Mouse (Mus musculus) gastrocnemius, adult 18-20 months (tissue): ENCODE data around the gene Alk. TPM values are rescaled to one million over a fixed set of nuclear protein-coding genes. Genes with fewer than 3 reads are reported as not detected.

Experiments
- DNase-seq: peaks from one replicate; pipeline ENCODE4 v3.0.0; 2021; ENCODE audit warnings: low spot score
- total RNA-seq, 2 experiments: library from RNA; stranded (reverse); gene quantifications; 2 replicates each; pipeline ENCODE4 v1.2.3; 2021

Gene Alk
- total RNA-seq, 2 experiments from 2014 or later: not detected

DNA sequence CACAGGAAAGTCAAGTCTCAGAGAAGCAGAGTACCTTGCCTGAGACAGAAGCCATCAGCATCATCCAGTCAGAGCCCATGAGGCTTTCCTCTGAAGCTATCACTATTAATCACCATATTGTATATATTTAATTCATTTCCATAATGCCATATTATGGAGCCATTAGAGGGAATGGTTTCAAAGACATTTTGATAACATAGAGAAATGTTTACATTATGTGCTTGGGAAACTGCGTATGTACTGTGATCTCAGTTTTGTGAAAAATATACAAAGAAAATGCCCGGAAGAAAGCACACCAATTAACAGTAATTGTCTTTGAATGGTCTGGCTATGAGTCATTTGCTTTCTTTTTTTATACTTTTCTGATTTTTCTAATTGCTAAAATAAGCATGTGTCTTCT is 203.1 kb downstream of the Alk start:
- DNase-seq: no peak

DNA sequence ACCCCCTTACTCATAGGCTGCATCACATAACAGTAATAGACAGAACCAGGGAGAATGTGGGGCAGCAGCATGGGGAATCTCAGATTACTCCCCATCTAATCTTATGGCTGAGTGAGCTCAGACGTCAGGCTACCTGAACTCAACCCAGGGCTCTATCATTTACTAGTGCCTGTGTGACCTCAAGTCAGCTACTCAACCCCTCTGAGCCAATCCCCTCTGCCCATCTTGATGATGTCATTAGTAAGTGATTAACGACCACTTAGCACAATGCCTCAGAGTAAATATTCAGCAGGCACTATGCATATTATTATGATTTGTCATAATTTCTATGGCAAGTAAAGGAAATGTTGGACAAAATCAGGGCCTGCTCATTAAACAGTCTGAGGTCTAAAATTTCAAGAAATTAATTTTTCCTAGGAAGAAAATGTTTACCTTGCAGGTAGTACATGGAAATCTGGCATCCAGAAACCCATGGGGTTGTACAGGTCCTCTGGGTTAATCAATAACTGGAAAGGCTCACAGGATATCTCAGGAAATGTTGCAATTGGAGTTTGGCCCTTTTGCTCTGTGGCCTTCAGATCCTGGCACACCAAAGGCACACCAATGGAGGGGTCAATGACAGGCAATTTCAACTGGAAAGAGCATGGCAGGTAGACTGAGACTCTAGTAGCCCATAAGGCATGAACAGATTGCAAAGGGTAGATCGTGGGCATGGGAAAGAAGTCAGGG is 204.9 kb downstream of the Alk start:
- DNase-seq: no peak

DNA sequence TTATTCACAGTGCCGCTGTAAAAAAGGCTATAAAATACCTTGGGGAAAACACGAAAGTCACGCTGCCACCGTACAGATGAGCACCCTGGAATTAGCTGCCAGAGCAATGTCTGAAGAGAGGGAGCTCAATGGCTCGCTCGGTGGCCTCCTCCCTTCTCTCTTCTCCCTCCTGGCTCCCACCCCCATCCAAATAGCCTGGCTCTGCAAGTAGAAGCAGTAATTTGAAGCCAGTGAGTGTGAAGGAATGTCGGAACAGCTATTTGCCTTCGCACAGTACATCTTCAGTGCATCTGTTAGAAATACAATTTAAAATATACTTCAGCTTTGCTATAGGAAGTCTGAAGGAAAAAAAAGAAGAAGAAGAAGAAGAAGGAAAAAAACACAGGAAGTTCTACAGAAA is 208.5 kb downstream of the Alk start:
- DNase-seq: no peak

DNA sequence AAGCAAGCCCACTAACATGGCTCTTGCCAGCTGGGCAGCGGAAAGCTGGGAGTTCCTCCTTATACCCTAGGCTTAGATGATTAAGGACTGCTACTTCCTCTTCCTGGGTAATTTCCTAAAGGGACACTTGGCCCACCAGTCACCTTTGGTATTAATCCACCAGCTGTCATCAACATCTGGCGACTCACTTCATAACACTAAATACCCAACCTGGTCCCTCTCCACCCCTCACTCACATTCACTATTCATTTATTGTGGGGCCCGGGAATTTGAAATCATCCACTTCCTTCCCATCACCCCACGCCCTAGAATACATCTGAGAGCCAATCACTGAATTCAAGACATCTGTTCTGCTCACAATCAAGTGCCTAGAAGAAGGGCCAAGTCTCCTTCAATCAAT is 235.4 kb downstream of the Alk start:
- no peak for DNase-seq

DNA sequence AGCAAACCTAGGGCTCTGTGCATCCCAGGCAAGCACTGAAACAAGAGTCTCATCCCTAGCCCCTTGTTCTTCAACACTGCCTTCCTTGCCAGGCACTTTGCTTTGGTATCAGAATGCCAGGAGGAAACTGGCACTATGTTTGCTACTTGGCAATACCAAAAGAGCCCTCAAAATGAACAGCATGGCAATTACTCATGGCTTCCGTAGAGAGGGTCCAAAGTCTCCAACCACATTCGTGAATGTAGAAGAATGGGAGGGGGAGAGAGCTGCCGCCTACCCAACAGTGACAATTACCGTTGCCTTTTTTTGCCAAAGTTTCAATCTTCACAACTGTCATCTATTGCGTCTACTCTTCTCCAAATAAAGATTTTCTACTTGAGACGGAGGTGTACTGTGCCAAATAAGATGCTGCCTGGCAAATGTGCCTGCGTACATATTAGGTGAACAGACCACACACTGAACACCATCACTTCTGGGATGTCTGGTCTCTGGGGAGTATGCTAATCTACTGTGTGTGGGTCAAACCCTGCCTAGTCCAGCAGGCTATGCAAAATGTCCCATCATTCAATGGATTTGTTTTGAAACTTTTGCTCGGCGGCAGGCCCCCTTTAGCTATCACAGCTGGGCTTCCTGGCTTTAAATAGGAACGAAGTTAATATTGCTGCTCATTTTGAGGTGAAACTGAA is 241.5 kb downstream of the Alk start:
- no peak for DNase-seq

DNA sequence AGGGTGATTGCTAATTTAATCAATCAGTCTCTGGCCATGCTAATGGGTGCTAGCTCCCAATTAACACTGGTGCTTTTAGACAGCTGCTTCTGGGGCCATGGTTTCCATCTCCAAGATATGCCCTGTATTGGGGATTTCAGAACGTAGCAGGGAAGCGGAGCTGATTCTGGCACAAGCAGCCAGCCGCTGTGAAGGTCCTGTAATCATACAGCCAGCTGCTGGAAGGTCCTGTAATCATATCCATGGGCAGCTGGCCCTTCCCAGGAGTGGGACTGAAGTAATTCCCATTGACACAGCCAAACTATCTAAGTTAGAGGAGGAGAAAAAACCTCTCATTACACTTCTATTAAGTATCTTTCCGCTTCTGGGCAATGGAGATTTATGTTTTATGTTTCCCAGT is 242.5 kb downstream of the Alk start:
- no peak for DNase-seq

DNA sequence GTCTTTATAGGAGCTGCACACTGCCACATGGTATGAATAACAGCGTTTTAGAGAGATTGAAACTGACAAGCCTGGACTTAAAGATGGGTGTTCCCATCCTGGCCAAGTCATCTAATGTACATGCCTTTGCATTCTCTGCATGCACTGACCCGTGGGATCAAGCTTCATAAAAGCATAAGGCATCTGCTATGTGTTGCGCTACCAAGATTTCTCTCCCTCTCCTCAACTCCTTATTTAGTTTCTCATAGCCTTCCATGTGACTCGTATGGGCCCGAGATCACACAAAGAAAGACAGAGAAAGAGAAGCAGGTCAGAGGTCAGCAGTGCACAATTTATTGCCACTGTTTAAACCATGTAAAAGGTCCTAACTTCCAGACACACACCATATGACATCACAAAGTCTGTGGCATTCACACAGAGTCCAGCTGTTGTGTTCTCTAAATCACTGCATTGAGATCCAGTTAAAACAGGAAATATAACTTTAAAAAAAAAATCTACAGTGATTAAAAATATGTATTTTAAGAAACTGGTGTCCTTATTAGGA is 247.6 kb downstream of the Alk start:
- DNase-seq: no peak

DNA sequence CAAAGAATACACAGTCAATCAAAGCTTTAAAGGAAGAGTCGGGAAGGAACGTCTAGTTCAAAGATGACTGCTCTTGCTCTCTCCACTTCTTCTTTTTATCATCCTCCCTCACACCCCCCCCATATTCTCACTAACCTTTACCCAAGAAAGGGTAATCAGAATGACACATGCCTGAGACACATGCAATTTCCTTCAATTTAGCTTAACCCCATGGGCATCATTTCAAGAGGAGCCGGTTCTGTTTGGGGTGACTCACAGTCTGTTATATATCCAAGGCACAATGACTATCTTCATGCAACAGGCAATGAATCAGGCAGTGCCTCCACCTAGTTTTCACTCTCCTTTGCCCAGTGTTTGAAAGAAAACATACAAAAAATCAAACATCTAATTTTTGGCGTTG is 265.0 kb downstream of the Alk start:
- DNase-seq: no peak

DNA sequence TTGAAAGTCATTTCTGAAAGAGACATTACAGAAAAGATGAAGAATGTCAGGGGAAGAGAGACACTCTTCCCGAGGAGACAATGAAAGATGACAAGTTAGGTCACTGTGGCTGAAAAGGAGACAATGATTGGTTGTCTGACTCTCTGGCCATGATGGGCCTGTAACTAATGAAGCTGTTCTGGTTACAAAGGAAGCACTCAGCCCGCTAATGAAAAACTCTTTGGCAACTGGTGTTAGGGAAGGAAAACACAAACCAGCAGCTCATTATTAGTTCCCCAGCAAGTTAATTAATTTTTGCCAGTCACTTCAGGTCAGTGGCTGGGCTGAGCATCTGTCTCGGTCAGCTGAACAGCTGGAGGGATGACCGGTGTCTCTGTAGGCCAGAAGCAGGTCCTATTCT is 271.5 kb downstream of the Alk start:
- DNase-seq: no peak

DNA sequence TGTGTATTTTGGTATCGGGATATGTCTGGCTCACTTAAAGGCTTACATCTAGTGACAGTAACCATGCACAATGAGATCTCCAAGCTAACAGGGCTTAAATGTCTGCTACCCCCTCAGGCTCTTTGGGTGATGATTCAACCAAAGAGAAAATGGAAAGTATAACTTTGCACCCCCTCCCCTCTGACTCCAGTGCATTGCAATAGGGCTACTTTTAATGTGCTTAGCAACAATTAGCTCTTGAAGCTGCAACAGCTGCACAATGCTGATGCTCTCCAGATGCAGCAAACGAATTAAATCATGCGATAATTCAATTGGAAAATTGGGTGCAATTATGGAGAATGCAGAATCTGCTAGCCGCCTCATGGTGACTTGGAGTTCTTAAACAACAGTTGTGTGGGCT is 278.5 kb downstream of the Alk start:
- no peak for DNase-seq

DNA sequence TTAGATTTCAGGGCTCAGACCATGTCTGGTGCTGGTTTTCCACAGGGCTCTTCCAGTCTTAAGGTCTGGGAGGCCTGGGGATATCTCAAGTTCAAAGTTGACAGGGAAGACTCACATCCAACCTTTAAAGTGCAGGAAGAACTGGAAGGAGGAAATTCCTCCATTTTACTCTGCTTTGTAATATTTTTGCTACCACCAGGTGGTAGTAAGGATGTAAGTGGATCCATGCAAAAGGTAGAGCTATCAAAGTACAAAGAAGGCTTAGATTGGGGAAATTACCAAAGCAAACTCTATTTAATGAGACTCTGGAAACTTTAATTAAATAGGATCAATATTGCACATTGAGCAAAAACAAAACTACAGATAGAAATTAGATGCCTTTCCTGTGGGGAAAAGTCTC is 284.9 kb downstream of the Alk start:
- DNase-seq: no peak

DNA sequence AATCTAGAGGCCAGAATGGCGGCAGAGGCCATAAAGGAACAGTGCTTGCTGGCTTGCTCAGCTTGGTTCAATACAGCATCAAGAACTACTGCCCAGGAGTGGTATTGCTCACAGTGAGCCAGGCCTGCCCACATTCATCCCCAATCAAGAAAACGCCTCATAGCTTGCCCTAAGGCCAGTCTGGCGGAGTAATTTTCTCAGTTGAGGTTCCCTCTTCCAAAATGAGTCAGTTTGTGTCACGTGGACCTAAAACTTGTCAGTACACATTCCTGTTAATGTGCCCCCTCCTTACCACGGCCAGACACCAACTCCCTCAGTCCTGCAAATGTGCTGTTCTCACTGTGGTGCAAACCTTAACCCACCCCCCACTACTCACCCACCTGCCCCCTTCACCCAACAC is 304.8 kb downstream of the Alk start:
- DNase-seq: no peak

DNA sequence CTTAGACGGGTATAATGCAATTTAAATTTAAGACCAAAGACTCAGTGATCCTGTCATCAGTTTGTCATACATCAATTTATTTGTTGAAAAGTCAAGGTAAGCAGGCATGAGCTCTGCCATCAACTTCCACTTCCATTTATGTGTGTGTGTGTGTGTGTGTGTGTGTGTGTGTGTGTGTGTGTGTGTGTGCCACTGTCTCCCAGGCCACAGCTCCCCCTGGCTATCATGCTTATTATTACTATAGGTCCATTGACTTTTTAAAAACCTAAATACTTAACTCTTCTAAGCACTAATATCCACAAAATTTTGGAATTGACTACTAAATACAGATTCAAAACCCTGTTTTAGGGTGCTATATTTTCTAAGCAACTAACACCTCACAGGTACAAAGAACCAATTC is 308.1 kb downstream of the Alk start:
- no peak for DNase-seq

DNA sequence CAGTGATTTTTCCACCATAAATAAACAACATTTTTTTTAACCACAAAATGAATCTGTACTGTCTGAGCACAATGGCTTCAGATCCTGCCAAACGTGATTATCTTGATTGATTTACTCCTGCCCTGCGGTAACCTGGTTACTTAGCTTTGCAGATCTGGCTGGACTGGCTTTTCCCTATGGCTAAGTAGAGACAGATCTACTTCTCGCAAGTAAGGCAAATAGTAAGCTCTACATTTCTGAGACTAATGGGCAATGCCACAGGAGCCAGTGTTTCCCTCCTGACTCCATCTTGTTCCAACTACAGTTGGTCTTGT is 311.2 kb downstream of the Alk start:
- DNase-seq: no peak

DNA sequence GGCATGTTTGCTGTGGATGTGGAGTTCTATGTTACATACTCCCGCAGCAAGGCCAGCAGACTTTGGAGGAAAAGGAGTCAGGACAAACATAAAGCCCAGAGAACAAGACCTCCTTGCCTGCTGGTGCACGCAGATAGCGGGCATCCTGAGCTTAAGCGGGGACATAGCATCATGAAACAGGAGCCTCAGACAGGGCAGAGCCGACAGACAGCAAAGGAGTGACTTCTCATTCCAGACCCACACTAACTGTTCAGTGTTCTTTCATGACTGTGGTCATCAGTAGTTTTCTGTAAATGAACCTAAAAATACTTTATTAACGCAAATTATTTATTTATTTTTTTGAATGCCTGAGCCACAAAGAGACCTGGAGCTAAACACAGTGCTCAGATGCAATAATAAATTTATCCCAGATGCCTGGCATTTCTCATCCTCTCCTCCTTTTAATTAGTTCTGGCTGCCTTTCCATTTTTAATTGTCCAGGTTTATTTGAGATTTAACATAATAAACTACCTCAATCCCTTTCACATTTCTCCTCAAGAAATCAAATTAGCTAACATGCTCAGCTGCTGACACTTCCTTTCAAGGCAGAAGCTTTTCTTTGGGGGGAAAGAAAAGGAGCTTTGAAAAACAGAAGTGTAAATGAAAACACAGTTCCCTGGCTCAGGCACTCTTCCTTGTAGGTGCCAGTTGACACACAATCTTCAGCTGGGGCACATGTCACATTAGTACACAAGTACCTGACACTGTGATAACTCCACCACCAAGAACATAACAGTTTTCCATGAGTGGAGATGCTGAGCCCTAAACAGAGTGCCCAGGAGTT is 311.8 kb downstream of the Alk start:
- no peak for DNase-seq

DNA sequence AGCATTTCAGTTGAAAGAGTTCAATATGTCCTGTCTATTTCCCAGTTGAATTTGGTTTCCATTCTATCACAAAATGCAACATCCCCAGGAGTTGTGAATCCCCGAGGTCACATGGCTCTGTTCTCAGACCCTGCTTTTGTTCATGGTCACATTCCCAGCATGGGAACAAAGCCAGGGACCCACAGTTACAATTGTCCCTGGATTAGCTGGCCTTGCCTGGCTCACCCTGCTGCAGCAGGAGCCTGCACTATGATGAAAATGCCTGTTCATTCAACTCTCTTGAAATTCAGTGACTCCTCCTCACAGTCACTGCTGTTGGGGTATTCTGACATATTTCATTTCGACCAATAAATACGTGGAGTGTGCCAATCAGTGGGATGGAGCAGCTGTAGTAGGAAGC is 318.5 kb downstream of the Alk start:
- DNase-seq: no peak

DNA sequence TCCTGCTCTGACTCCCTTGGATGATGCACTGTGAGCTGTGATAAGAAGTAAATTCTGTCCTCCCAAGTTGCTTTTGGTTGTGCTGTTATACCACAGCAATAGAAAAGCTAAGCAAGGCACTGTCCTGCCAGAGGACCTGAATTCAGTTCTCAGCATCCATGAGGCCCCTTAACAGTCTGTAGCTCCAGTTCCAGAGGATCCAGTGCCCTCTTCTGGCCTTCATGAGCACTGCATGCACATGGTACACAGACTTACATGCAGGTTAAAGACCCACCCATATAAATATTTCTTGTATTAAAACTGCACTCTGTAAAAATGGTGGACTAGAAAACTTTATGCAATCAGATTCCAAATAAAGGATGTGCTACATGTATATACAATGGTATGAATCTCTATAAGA is 326.1 kb downstream of the Alk start:
- no peak for DNase-seq

DNA sequence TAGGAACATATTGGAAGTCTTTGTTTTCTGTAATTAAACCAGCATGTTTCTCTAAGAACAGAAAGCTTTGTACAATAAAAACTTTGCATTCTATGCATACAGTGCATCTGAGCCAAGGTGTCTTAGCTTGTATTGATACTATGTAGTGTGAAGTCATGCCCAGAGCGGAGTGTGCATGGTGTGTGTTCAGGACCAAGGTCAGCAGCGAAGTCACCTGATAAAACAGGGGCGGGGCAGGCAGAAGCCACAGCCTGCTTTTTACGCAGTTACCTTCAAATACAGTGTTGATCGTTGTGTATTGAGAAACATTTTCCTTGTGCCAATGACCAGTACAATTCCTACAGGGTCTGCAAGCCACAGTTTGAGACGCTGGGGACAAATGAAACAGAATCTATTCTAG is 327.6 kb downstream of the Alk start:
- no peak for DNase-seq

DNA sequence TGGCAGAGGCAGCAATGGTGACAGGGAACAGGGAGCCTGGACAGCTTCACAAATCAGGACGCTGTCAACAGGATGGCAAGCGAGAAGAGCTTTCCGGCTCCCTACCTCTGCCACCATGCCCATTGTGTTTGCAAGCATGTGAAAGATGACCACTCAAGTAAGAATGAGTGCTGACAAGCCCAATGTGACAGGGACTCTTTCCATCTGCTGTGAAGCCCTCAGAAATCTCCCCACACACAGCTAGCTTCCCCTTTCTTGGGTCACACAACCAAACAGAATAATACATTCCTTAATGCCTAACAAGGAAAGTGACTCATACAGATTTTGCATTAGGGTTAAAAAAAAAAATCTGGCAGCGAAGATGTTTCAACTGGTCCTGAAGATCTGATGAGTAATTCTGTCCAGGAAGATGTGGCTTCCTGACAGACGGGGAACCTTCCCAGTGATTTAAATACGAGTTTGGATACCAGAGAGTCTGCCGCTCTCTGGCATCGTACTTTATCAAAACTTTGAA is 329.0 kb downstream of the Alk start:
- no peak for DNase-seq

DNA sequence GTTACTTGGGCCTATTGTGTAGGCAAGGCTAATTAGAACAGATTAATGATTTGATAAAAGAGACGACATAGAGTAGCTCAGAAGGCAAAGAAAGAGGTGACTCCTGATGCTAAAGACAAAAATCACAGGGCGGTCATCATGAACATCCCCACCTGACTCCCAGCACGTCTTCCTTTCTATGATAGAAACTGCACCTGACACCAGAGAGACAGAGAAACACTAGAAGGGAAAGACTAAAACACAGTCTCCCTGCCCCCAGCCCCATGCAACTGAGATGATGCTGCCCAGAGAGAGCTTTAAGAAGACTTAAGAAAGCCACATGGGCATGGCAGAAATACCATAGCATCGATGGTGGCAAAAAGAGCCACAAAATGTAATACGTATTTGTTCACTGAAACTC is 330.2 kb downstream of the Alk start:
- no peak for DNase-seq

DNA sequence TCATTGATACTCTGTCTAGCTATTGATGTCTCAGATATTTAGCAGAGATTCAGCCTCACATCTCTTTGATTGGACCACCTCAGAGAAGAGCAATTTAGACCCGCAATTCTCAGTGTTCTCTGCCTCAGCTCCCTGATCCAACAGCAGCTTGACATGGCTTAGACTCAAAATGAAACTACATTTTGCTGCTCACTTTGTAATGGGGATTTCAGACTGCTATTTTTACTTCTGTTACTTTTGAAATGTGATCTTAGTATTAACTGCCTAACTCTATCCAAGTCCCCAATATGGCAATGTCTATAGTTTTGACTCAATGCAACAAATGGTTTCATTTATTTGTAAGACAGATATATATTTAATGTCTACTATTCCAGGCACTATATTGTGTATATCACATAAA is 332.8 kb downstream of the Alk start:
- DNase-seq: no peak

DNA sequence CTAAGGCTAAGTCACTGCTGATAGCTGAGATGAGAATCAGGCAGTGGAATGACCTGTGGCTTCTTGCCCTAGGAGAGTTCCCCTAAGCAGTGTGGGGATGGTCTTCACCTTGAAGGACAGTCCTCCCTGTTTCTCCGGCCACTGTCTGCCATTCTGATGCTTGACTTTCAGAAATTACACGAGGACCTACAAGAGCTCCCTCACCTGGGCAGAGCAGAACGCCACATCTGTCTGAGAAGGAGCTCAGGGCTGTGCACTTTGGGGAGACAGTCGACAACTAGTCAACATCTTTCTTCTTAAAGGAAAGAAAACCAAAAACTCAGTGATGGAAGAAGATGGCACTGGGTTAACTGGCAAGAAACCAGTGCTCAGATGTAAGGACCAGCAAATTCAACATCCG is 335.9 kb downstream of the Alk start:
- DNase-seq: no peak
